Mouse (Mus musculus) heart, adult 2 months (tissue): Measurements from ENCODE around the gene Wdr86. TPM values are rescaled to one million over a fixed set of nuclear protein-coding genes. Genes with fewer than 3 reads are reported as not detected.

ENCODE experiments used
- DNase-seq, 2 experiments: peaks; one replicate each; pipeline ENCODE4 v3.0.0; 2021
- H3K27ac ChIP-seq: fragments of 200-600 bp; 2 replicates; pipeline ENCODE4 v1.8.1; 2022
- H3K27me3 ChIP-seq: fragments of 200-500 bp; 2 replicates; pipeline ENCODE4 v1.6.1; 2012; ENCODE audit warnings: mild to moderate bottlenecking, low read length, inconsistent platforms, mixed read lengths; ENCODE audit not compliant: control insufficient read depth, insufficient read depth
- H3K36me3 ChIP-seq: fragments of 200-500 bp; 2 replicates; pipeline ENCODE4 v1.6.1; 2012; ENCODE audit warnings: low read length, inconsistent platforms; ENCODE audit not compliant: control insufficient read depth, insufficient read depth
- H3K4me1 ChIP-seq: fragments of 200-500 bp; 2 replicates; pipeline ENCODE4 v1.6.1; 2011; ENCODE audit warnings: low read length; ENCODE audit not compliant: control insufficient read depth, insufficient read depth
- H3K4me3 ChIP-seq: fragments of 200-600 bp; 2 replicates; pipeline ENCODE4 v1.8.1; 2022
- H3K79me2 ChIP-seq: fragments of 200-500 bp; replicated peaks from 2 replicates; pipeline ENCODE4 v1.6.1; 2012; ENCODE audit warnings: mild to moderate bottlenecking, inconsistent platforms, low read length, moderate library complexity, mixed read lengths; ENCODE audit not compliant: control insufficient read depth, insufficient read depth
- H3K9ac ChIP-seq: fragments of 200-500 bp; 2 replicates; pipeline ENCODE4 v1.6.1; 2012; ENCODE audit warnings: low read depth, mild to moderate bottlenecking, control low read depth, inconsistent platforms, low read length, mixed read lengths
- CTCF ChIP-seq: fragments of 200-600 bp; IDR thresholded peaks from 2 replicates; pipeline ENCODE4 v1.8.1; 2022; ENCODE audit warnings: antibody characterized with exemption, mild to moderate bottlenecking, moderate library complexity
- EP300 ChIP-seq: fragments of 200-500 bp; IDR thresholded peaks from 2 replicates; pipeline ENCODE4 v1.6.1; 2011; ENCODE audit warnings: low read depth, low read length, control low read depth; ENCODE audit not compliant: insufficient read depth
- POLR2A ChIP-seq: fragments of 200-500 bp; IDR thresholded peaks from 2 replicates; pipeline ENCODE4 v1.6.1; 2011; ENCODE audit warnings: mild to moderate bottlenecking, low read depth, low read length, control low read depth; ENCODE audit not compliant: insufficient read depth
- WGBS: fragments of 180-500 bp; shearing (Covaris S2); methylation state at CpG from one replicate; pipeline ENCODE4 v1.1.7; 2018; 5-methylcytosine and 5-hydroxymethylcytosine counted together
- intact Hi-C: fragments of 180-260 bp; cut with DNase I; formaldehyde crosslinking; loops from one replicate; pipeline ENCODE4 v1.15.1; 2025
- polyA plus RNA-seq: library from polyadenylated mRNA; depleted of rRNA; stranded (reverse); fragments of >200 nt; gene quantifications from 2 replicates; pipeline ENCODE4 v1.2.3, GENCODE M21; 2012
- total RNA-seq, 2 experiments: library from RNA; stranded (reverse); gene quantifications; 2 replicates each; pipeline ENCODE4 v1.2.3; 2021

Gene Wdr86
- total and polyA plus RNA-seq, 3 experiments = 0.43 to 1.4 (median 1.0) TPM

GRCm38 (mm10) chr5:24749731-24750130, 19.2 kb upstream of the Wdr86 start:
- Histone ChIP-seq H3K4me3 (peak overlapping the region; percentile 41; the same call in 1 of the 2 replicates), H3K27ac (peak overlapping the region; percentile 97), H3K27me3 (no peaks in the 10 kb centered on the region), H3K4me1 (peaks cover 4% of the 10 kb centered on the region), H3K79me2 (no peaks in the 10 kb centered on the region), H3K9ac (no peak overlapping the region), H3K36me3 (no peaks in the 10 kb centered on the region)
- TF ChIP-seq POLR2A = no peak
- TF ChIP-seq EP300 = no peak
- no peak for TF ChIP-seq CTCF
- peak in 1 of 2 experiments; percentile 24 for DNase-seq
- intact Hi-C loops = loop anchor here (1.0 to 5.0 kb wide), 4 partner anchors 31 to 263 kb away; partner anchors contain the start of gene Nub1
- WGBS = 53% methylated on average over 5 of the region's 5 CpGs

DNA sequence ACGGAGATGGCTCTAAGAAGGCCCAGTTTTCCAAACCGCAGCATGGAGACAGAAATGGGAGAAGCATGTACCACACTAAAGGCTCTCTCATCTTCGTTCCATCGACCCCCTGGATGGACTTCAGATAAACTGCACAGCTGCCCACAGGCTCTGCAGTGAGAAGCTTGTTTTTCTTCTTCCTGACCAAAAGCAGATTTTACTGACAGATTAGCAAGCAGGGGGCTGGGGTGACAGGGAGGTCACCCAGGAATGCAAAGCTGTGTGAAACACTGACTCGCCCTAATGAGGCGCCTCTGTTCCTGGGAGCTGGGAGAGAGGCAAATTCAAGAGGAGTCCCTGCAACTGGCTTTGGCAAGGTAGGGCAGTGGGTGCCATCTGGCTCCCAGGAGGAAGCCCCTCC, 17.0 kb upstream of the Wdr86 start:
- intact Hi-C loops = no loop called here

GRCm38 (mm10) chr5:24743956-24744355, 13.4 kb upstream of the Wdr86 start:
- Histone ChIP-seq H3K9ac (no peak overlapping the region), H3K27me3 (no peaks in the 10 kb centered on the region), H3K4me1 (peaks cover 6% of the 10 kb centered on the region), H3K27ac (no peak overlapping the region), H3K4me3 (no peak overlapping the region), H3K79me2 (no peaks in the 10 kb centered on the region), H3K36me3 (no peaks in the 10 kb centered on the region)
- TF ChIP-seq POLR2A (no peak), EP300 (no peak), CTCF (no peak)
- intact Hi-C loops = no loop called here
- WGBS = 74% methylated on average over 10 of the region's 10 CpGs
- no peak for DNase-seq

More for the DNA sequence above, 17.0 kb upstream of the Wdr86 start:
- no peaks in the 10 kb centered on the region for H3K36me3 ChIP-seq
- 43% methylated on average over 6 of the region's 6 CpGs for WGBS
- H3K27me3 ChIP-seq = no peaks in the 10 kb centered on the region
- H3K4me3 ChIP-seq = no peak overlapping the region
- peaks cover 4% of the 10 kb centered on the region for H3K4me1 ChIP-seq
- no peak overlapping the region for H3K27ac ChIP-seq
- no peaks in the 10 kb centered on the region for H3K79me2 ChIP-seq
- no peak for DNase-seq
- TF ChIP-seq EP300 (no peak), CTCF (no peak), POLR2A (no peak)
- no peak overlapping the region for H3K9ac ChIP-seq

- intact Hi-C loops = no loop called here
- 81% methylated on average over 15 of the region's 15 CpGs for WGBS
- Histone ChIP-seq H3K27me3 (no peaks in the 10 kb centered on the region), H3K27ac (no peak overlapping the region), H3K4me3 (no peak overlapping the region), H3K9ac (no peak overlapping the region), H3K36me3 (no peaks in the 10 kb centered on the region), H3K4me1 (peaks cover 8% of the 10 kb centered on the region), H3K79me2 (no peaks in the 10 kb centered on the region)
- no peak for DNase-seq
- TF ChIP-seq EP300 (no peak), POLR2A (no peak), CTCF (no peak)
These were observed 10.8 kb upstream of the Wdr86 start for GRCm38 (mm10) chr5:24741172-24741885.

DNA sequence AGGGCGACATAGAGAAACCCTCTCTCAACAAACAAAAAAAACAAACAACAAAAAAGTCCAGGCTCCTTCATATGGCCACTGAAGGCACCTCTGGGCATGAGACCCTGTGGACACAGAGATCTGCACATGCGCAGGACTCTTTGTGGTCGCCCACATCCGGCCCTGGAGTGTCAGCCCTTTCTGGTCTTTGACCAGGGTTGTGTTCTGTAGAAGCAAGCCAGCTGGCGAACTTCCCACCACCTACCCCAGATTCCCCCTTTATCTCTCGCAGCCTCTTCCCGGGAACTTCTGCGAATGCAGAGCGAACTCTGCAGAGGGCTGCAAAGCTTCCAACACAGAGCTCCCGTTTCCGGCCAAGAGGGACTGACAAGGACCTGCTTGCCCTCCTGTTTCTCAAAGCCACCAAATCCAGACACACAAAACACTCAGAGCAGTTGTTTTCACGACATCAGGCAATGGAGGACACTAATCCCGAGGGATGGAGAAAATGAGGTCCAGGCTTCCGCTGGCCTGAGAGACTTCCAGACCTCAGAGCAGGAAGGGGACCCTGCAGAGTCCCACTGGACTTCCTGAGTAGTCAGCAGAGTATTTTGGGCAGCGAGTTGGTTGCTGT, 8.7 kb upstream of the Wdr86 start:
- WGBS = 5% methylated on average over 15 of the region's 15 CpGs
- H3K36me3 ChIP-seq = no peaks in the 10 kb centered on the region
- H3K79me2 ChIP-seq = no peaks in the 10 kb centered on the region
- H3K27ac ChIP-seq = peak overlapping the region; percentile 71
- peak overlapping the region; percentile 7 for H3K9ac ChIP-seq
- peak overlapping the region; percentile 29 for H3K4me3 ChIP-seq
- H3K27me3 ChIP-seq = no peaks in the 10 kb centered on the region
- no peak for TF ChIP-seq EP300
- peak; percentile 44; the same call in 1 of the 2 replicates for TF ChIP-seq POLR2A
- intact Hi-C loops = no loop called here
- DNase-seq = peak; percentile 82 to 88
- H3K4me1 ChIP-seq = peaks cover 8% of the 10 kb centered on the region

GRCm38 (mm10) chr5:24738517-24738916, 8.0 kb upstream of the Wdr86 start:
- H3K4me1 ChIP-seq = peaks cover 8% of the 10 kb centered on the region
- TF ChIP-seq CTCF (no peak), EP300 (no peak), POLR2A (no peak)
- no peak overlapping the region for H3K4me3 ChIP-seq
- 78% methylated on average over 1 of the region's 1 CpGs for WGBS
- no peak overlapping the region for H3K9ac ChIP-seq
- no peak for DNase-seq
- H3K79me2 ChIP-seq = no peaks in the 10 kb centered on the region
- H3K27me3 ChIP-seq = no peaks in the 10 kb centered on the region
- peak overlapping the region; percentile 71 for H3K27ac ChIP-seq
- no peaks in the 10 kb centered on the region for H3K36me3 ChIP-seq
- intact Hi-C loops = no loop called here
